8 mouse cellular contexts compared by ENCODE assay signal in the genomic region with DNA sequence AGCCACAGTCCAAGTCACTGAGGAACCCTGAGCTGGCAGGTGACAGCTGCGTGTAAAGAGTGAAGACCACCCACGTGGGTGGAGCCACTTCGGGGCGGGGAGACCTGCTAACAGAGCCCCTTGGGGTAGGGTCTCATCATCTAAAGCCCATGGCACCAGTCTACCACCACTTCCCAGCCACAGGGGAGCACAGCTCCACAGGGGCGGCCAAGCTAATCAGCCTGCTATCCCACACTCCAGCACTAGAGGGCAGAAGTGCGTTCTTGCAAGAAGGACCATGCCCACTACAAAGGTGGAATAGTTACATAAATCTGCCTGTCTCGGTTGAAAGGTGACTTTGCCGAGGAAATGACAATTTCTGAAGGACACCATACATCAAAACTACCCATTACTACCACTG. TPM values are rescaled to one million over a fixed set of nuclear protein-coding genes. Genes with fewer than 3 reads are reported as not detected.
DNase-seq lines count a peak whose midpoint lies in the region; ATAC-seq and TF ChIP-seq lines count a peak whose summit lies in the region.

No protein-coding gene starts in this region.

- no peak overlapping the region for H3K4me2 ChIP-seq in forebrain, embryonic 11.5 days (ENCODE audit: low read depth, low read length, severe bottlenecking)
- H3K4me2 ChIP-seq in forebrain, embryonic 12.5 days: no peak overlapping the region

- DNase-seq in forebrain, embryonic 11.5 days (ENCODE audit: low spot score): peak; percentile 90
- peak; percentile 87 for DNase-seq in MEL (ENCODE audit: low read depth, low spot score)
- DNase-seq in cerebellum, adult 8-10 months: peak; percentile 80
- DNase-seq in gastrocnemius, adult 2 months: peak; percentile 85
- DNase-seq in layer of hippocampus, adult 8-10 months (ENCODE audit: low spot score in 2 of 2): peak; percentile 62 to 81
- DNase-seq in lung, postnatal 25 days (ENCODE audit: low spot score): peak; percentile 72

- H3K36me3 ChIP-seq in forebrain, embryonic 11.5 days (ENCODE audit: control insufficient read depth, insufficient read depth, low read length): peaks cover 7% of the 10 kb centered on the region
- H3K36me3 ChIP-seq in forebrain, embryonic 12.5 days (replicated peaks): peaks cover 77% of the 10 kb centered on the region
- H3K36me3 ChIP-seq in MEL (ENCODE audit: control insufficient read depth in 1 of 2, insufficient read depth in 2 of 2, low read length in 2 of 2): peaks cover 10 to 18% of the 10 kb centered on the region in 2 experiments
- peaks cover 42% of the 10 kb centered on the region for H3K36me3 ChIP-seq in small intestine, adult 2 months (ENCODE audit: control insufficient read depth, insufficient read depth, low read length)

- no peak for ATAC-seq in forebrain, embryonic 11.5 days (replicated peaks; ENCODE audit: low FRiP score)
- ATAC-seq in forebrain, embryonic 12.5 days (ENCODE audit: low FRiP score): no peak

- no peaks in the 10 kb centered on the region for H3K9me3 ChIP-seq in forebrain, embryonic 11.5 days (ENCODE audit: control insufficient read depth, low read length)
- H3K9me3 ChIP-seq in forebrain, embryonic 12.5 days: no peaks in the 10 kb centered on the region
- no peaks in the 10 kb centered on the region for H3K9me3 ChIP-seq in MEL (replicated peaks; ENCODE audit: insufficient read depth, low read length)

- peaks cover 8% of the 10 kb centered on the region for H3K4me1 ChIP-seq in forebrain, embryonic 11.5 days (replicated peaks; ENCODE audit: control insufficient read depth, insufficient read depth, low read length)
- H3K4me1 ChIP-seq in forebrain, embryonic 12.5 days: peaks cover 35% of the 10 kb centered on the region
- H3K4me1 ChIP-seq in MEL (ENCODE audit: control insufficient read depth in 1 of 2, insufficient read depth in 2 of 2, low read length in 2 of 2): peaks cover 0 to 10% of the 10 kb centered on the region in 2 experiments; a peak in 1 of 4 replicates
- H3K4me1 ChIP-seq in small intestine, adult 2 months (ENCODE audit: control insufficient read depth, insufficient read depth, insufficient read length, low read length): peaks cover 4% of the 10 kb centered on the region

- TF ChIP-seq CTCF in MEL (IDR thresholded peaks at IDR 0.05 in 2 of 3, conservative IDR thresholded peaks at IDR 0.05 in 1 of 3; ENCODE audit: control insufficient read depth in 1 of 3, insufficient read depth in 1 of 3, low read depth in 2 of 3, low read length in 3 of 3, poor library complexity in 1 of 3, severe bottlenecking in 1 of 3): peak; percentile 73 to 89 (median 78)
- TF ChIP-seq CTCF in gastrocnemius, adult 2 months (IDR thresholded peaks at IDR 0.05): peak; percentile 90
- peak; percentile 70; the same call in 1 of the 2 replicates for TF ChIP-seq CTCF in small intestine, adult 2 months (IDR thresholded peaks at IDR 0.05; ENCODE audit: extremely low read depth, insufficient read length, insufficient replicate concordance, low read depth, low read length)

- TF ChIP-seq EP300 in MEL (IDR thresholded peaks at IDR 0.05; ENCODE audit: low read depth in 1 of 2, low read length in 2 of 2): no peak

- intact Hi-C loops in gastrocnemius, adult 2 months (cut with DNase I): no loop called here

- H3K9ac ChIP-seq in forebrain, embryonic 11.5 days (ENCODE audit: low read length): no peak overlapping the region
- H3K9ac ChIP-seq in forebrain, embryonic 12.5 days: no peak overlapping the region
- H3K9ac ChIP-seq in MEL (ENCODE audit: control insufficient read depth, low read depth, low read length, poor library complexity, severe bottlenecking): no peak overlapping the region

- H3K79me2 ChIP-seq in MEL (ENCODE audit: control insufficient read depth, insufficient read depth, low read length, poor library complexity): peaks cover 69% of the 10 kb centered on the region

- no peak for TF ChIP-seq RAD21 in MEL (IDR thresholded peaks at IDR 0.05; ENCODE audit: low read depth, low read length)

- H3K27me3 ChIP-seq in forebrain, embryonic 11.5 days (ENCODE audit: control insufficient read depth, insufficient read depth, low read length): no peaks in the 10 kb centered on the region
- no peaks in the 10 kb centered on the region for H3K27me3 ChIP-seq in forebrain, embryonic 12.5 days
- no peaks in the 10 kb centered on the region for H3K27me3 ChIP-seq in MEL (ENCODE audit: control insufficient read depth in 1 of 2, insufficient read depth in 2 of 2, low read length in 2 of 2)
- no peaks in the 10 kb centered on the region for H3K27me3 ChIP-seq in small intestine, adult 2 months (ENCODE audit: control insufficient read depth, insufficient read depth, low read length)

- no peak for TF ChIP-seq POLR2A in MEL (IDR thresholded peaks at IDR 0.05; ENCODE audit: control insufficient read depth in 1 of 2, insufficient read depth in 1 of 2, low read depth in 1 of 2, low read length in 2 of 2, poor library complexity in 1 of 2)
- TF ChIP-seq POLR2A in small intestine, adult 2 months (IDR thresholded peaks at IDR 0.05; ENCODE audit: low read depth, low read length): no peak

- no peak overlapping the region for H3K27ac ChIP-seq in forebrain, embryonic 11.5 days (ENCODE audit: low read depth, low read length)
- H3K27ac ChIP-seq in forebrain, embryonic 12.5 days: no peak overlapping the region
- no peak overlapping the region for H3K27ac ChIP-seq in MEL (ENCODE audit: control insufficient read depth, low read depth, low read length)
- no peak overlapping the region for H3K27ac ChIP-seq in gastrocnemius, adult 2 months
- no peak overlapping the region for H3K27ac ChIP-seq in small intestine, adult 2 months (ENCODE audit: insufficient read depth, low read depth, low read length)

- WGBS in forebrain, embryonic 11.5 days: 68% methylated on average over 8 of the region's 8 CpGs
- WGBS in forebrain, embryonic 12.5 days: 69% methylated on average over 8 of the region's 8 CpGs
- 52% methylated on average over 8 of the region's 8 CpGs for WGBS in small intestine, adult 2 months

- no peak overlapping the region for H3K4me3 ChIP-seq in forebrain, embryonic 11.5 days (ENCODE audit: low read depth, low read length)
- H3K4me3 ChIP-seq in forebrain, embryonic 12.5 days (replicated peaks): no peak overlapping the region
- H3K4me3 ChIP-seq in MEL (ENCODE audit: control insufficient read depth in 1 of 2, insufficient read depth in 1 of 2, low read depth in 2 of 2, low read length in 2 of 2): no peak overlapping the region
- no peak overlapping the region for H3K4me3 ChIP-seq in gastrocnemius, adult 2 months
- no peak overlapping the region for H3K4me3 ChIP-seq in small intestine, adult 2 months (ENCODE audit: low read depth, low read length)

RNA-seq across cellular contexts. Expression of gene E130309D02Rik, which starts 3.3 kb away (rescaled TPM):
- 65.8 and 75.0 TPM in 2 replicates for polyA plus RNA-seq in forebrain, embryonic 11.5 days (2014; fragmentation: Nextera tagmentation; extraction: Ambion mirVana)
- polyA plus RNA-seq in forebrain, embryonic 12.5 days (2016; fragmentation: Nextera tagmentation; extraction: Ambion mirVana): 60.4 and 61.5 TPM in 2 replicates
- total RNA-seq in MEL (2012; rRNA removed): 51.4 and 59.3 TPM in 2 replicates
- 10 to 100 TPM in 1 of 2 experiments, not detected in 1; 92.4 TPM for polyA plus RNA-seq in MEL (2012; ENCODE audit: insufficient read depth in 1 of 2, insufficient read length in 2 of 2, low read depth in 1 of 2, low replicate concordance in 2 of 2, missing spikeins in 1 of 2)
- 10 to 100 TPM; 11.1 to 11.5 TPM for total RNA-seq in gastrocnemius, adult 2 months (2021)
- 10 to 100 TPM; 22.7 to 25.8 (median 24.1) TPM for total RNA-seq in layer of hippocampus, adult 8-10 months (2022)
- 19.8 and 28.2 TPM in 2 replicates for polyA plus RNA-seq in small intestine, adult 2 months (2012; rRNA removed)

RNA-seq across cellular contexts. Expression of gene Zdhhc4, which starts 17.2 kb away (rescaled TPM):
- polyA plus RNA-seq in forebrain, embryonic 11.5 days (2014; fragmentation: Nextera tagmentation; extraction: Ambion mirVana): 69.4 and 71.9 TPM in 2 replicates
- polyA plus RNA-seq in forebrain, embryonic 12.5 days (2016; fragmentation: Nextera tagmentation; extraction: Ambion mirVana): 73.8 and 78.2 TPM in 2 replicates
- total RNA-seq in MEL (2012; rRNA removed): 16.2 and 17.6 TPM in 2 replicates
- polyA plus RNA-seq in MEL (2012; ENCODE audit: insufficient read depth in 1 of 2, insufficient read length in 2 of 2, low read depth in 1 of 2, low replicate concordance in 2 of 2, missing spikeins in 1 of 2): 10 to 100 TPM in 1 of 2 experiments, not detected in 1; 62.1 TPM
- 10 to 100 TPM; 35.0 to 40.6 TPM for total RNA-seq in gastrocnemius, adult 2 months (2021)
- total RNA-seq in layer of hippocampus, adult 8-10 months (2022): 10 to 100 TPM; 50.4 to 57.0 (median 54.1) TPM
- 24.4 and 44.6 TPM in 2 replicates for polyA plus RNA-seq in small intestine, adult 2 months (2012; rRNA removed)

RNA-seq across cellular contexts. Expression of gene Zfp853, which starts 18.5 kb away (rescaled TPM):
- not detected in 2 replicates for polyA plus RNA-seq in forebrain, embryonic 11.5 days (2014; fragmentation: Nextera tagmentation; extraction: Ambion mirVana)
- polyA plus RNA-seq in forebrain, embryonic 12.5 days (2016; fragmentation: Nextera tagmentation; extraction: Ambion mirVana): 0.09 TPM in 1 of 2 replicates, not detected in the other
- 0.08 TPM in 1 of 2 replicates, not detected in the other for total RNA-seq in MEL (2012; rRNA removed)
- polyA plus RNA-seq in MEL (2012; ENCODE audit: insufficient read depth in 1 of 2, insufficient read length in 2 of 2, low read depth in 1 of 2, low replicate concordance in 2 of 2, missing spikeins in 1 of 2): under 1 TPM in 1 of 2 experiments, not detected in 1; 0.14 TPM
- under 1 TPM in 1 of 2 experiments, not detected in 1; 0.08 TPM for total RNA-seq in gastrocnemius, adult 2 months (2021)
- total RNA-seq in layer of hippocampus, adult 8-10 months (2022): 1 to 10 TPM; 4.1 to 5.5 (median 4.4) TPM
- 0.34 and 0.35 TPM in 2 replicates for polyA plus RNA-seq in small intestine, adult 2 months (2012; rRNA removed)

RNA-seq across cellular contexts. Expression of gene Zfp316, which starts 42.1 kb away (rescaled TPM):
- 3.5 and 4.2 TPM in 2 replicates for polyA plus RNA-seq in forebrain, embryonic 11.5 days (2014; fragmentation: Nextera tagmentation; extraction: Ambion mirVana)
- polyA plus RNA-seq in forebrain, embryonic 12.5 days (2016; fragmentation: Nextera tagmentation; extraction: Ambion mirVana): 13.2 and 13.9 TPM in 2 replicates
- 3.1 and 4.8 TPM in 2 replicates for total RNA-seq in MEL (2012; rRNA removed)
- 1 to 10 TPM in 1 of 2 experiments, not detected in 1; 4.3 TPM for polyA plus RNA-seq in MEL (2012; ENCODE audit: insufficient read depth in 1 of 2, insufficient read length in 2 of 2, low read depth in 1 of 2, low replicate concordance in 2 of 2, missing spikeins in 1 of 2)
- total RNA-seq in gastrocnemius, adult 2 months (2021): 1 to 10 TPM; 3.2 to 3.6 TPM
- 10 to 100 TPM; 20.6 to 24.1 (median 23.1) TPM for total RNA-seq in layer of hippocampus, adult 8-10 months (2022)
- 3.5 and 5.6 TPM in 2 replicates for polyA plus RNA-seq in small intestine, adult 2 months (2012; rRNA removed)

RNA-seq across cellular contexts. Expression of gene Grid2ip, which starts 45.3 kb away (rescaled TPM):
- polyA plus RNA-seq in forebrain, embryonic 11.5 days (2014; fragmentation: Nextera tagmentation; extraction: Ambion mirVana): 0.31 and 0.64 TPM in 2 replicates
- polyA plus RNA-seq in forebrain, embryonic 12.5 days (2016; fragmentation: Nextera tagmentation; extraction: Ambion mirVana): 0.38 and 0.41 TPM in 2 replicates
- 0.03 TPM in 1 of 2 replicates, not detected in the other for total RNA-seq in MEL (2012; rRNA removed)
- polyA plus RNA-seq in MEL (2012; ENCODE audit: insufficient read depth in 1 of 2, insufficient read length in 2 of 2, low read depth in 1 of 2, low replicate concordance in 2 of 2, missing spikeins in 1 of 2): not detected
- total RNA-seq in gastrocnemius, adult 2 months (2021): not detected
- total RNA-seq in layer of hippocampus, adult 8-10 months (2022): 1 to 10 TPM in 3 of 4 experiments, under 1 TPM in 1; 0.99 to 1.7 (median 1.5) TPM
- 0.09 and 0.22 TPM in 2 replicates for polyA plus RNA-seq in small intestine, adult 2 months (2012; rRNA removed)
